Mouse (Mus musculus) forebrain, postnatal 0 days (tissue): Measurements from ENCODE around the gene Sun1. TPM values are rescaled to one million over a fixed set of nuclear protein-coding genes. Genes with fewer than 3 reads are reported as not detected.

ENCODE experiments used
- ATAC-seq: fragments of 200-750 bp; cut with Nextera tagmentation; 2 replicates; pipeline ENCODE4 v1.8.0; 2017; ENCODE audit warnings: mild to moderate bottlenecking, moderate library complexity
- DNase-seq: peaks from one replicate; pipeline ENCODE4 v3.0.0-alpha.2; 2015
- H3K27ac ChIP-seq: fragments of 300-500 bp; sonication (generic); 2 replicates; pipeline ENCODE4 v1.5.1; 2014; ENCODE audit warnings: low read depth, mild to moderate bottlenecking, antibody characterized with exemption, low read length, moderate library complexity, mixed read lengths
- H3K27me3 ChIP-seq: fragments of 300-500 bp; sonication (generic); 2 replicates; pipeline ENCODE4 v1.6.1; 2014; ENCODE audit warnings: mild to moderate bottlenecking, low read length, mixed read lengths; ENCODE audit not compliant: insufficient read depth
- H3K36me3 ChIP-seq: fragments of 300-500 bp; sonication (generic); 2 replicates; pipeline ENCODE4 v1.6.1; 2014; ENCODE audit warnings: mild to moderate bottlenecking, moderate library complexity; ENCODE audit not compliant: insufficient read depth
- H3K4me1 ChIP-seq: fragments of 300-500 bp; sonication (generic); 2 replicates; pipeline ENCODE4 v1.6.1; 2014; ENCODE audit warnings: antibody characterized with exemption; ENCODE audit not compliant: insufficient read depth
- H3K4me2 ChIP-seq: fragments of 300-500 bp; sonication (generic); 2 replicates; pipeline ENCODE4 v1.6.1; 2014; ENCODE audit warnings: low read depth, mild to moderate bottlenecking, moderate library complexity
- H3K4me3 ChIP-seq: fragments of 300-500 bp; sonication (generic); 2 replicates; pipeline ENCODE4 v1.5.1; 2014; ENCODE audit warnings: low read depth, low read length, mixed read lengths
- H3K9ac ChIP-seq: fragments of 300-500 bp; sonication (generic); 2 replicates; pipeline ENCODE4 v1.6.1; 2014; ENCODE audit warnings: mild to moderate bottlenecking
- H3K9me3 ChIP-seq: fragments of 300-500 bp; sonication (generic); 2 replicates; pipeline ENCODE4 v1.6.1; 2016; ENCODE audit warnings: low read length
- CTCF ChIP-seq: sonication (generic); IDR thresholded peaks from 2 replicates; pipeline ENCODE4 v1.5.1; 2016; ENCODE audit warnings: antibody characterized with exemption, control low read depth, low read depth
- WGBS: fragments of 180-500 bp; shearing (Covaris S2); extraction: QIAGEN DNeasy Blood & Tissue Kit; methylation state at CpG from one replicate; pipeline ENCODE4 v1.1.7; 2014; 5-methylcytosine and 5-hydroxymethylcytosine counted together
- polyA plus RNA-seq: library from polyadenylated mRNA; unstranded; fragments of >200 nt; fragmentation: Nextera tagmentation; extraction: Ambion mirVana; gene quantifications from 2 replicates; pipeline ENCODE4 v1.2.1, GENCODE M21; 2015
- total RNA-seq: library from RNA; depleted of rRNA; stranded (reverse); fragments of >200 nt; gene quantifications from 2 replicates; pipeline ENCODE4 v1.2.3, GENCODE M21; 2014

The Sun1 gene
- total and polyA plus RNA-seq, 2 experiments from 2014 or later = 34.5 to 84.8 TPM

DNA sequence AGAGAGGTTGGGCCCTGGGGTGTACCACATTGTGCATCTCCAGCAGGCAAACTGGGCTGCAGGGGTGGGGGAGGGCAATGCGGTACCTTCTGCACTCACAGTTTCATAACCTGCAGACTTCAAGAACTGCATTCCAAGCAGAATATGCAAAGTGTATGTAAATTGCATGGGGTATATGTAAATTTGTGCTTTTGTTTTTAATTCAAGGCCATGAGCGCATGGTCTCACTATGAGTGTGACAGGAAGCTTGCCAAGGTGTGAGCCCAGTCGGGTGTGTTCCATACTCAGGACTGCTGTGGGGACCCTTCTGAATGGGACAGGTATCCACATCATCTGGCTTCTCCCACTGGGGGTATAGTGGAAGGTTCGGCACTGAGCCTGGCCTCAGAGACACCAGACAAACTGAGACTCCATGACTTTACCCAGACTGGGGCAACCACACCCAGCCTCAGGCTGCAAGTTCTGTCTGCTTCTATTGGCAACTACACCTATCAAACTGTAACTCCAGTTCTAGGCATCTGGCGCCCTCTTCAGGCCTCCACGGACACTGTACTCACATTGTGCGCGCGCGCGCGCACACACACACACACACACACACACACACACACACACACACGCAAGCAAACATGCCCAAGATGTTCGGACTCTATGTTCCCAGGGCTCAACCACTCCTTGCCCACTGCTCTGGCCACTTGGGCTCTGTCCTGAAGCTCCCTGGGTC, 83.2 kb downstream of the Sun1 start:
- Histone ChIP-seq H3K27ac (no peak overlapping the region), H3K4me2 (no peak overlapping the region), H3K9me3 (no peaks in the 10 kb centered on the region), H3K9ac (no peak overlapping the region), H3K27me3 (no peaks in the 10 kb centered on the region), H3K4me1 (no peaks in the 10 kb centered on the region), H3K4me3 (no peak overlapping the region), H3K36me3 (peaks cover 26% of the 10 kb centered on the region; the same call in 1 of the 2 replicates)
- 90% methylated on average over 14 of the region's 14 CpGs for WGBS
- DNase-seq (no peak), ATAC-seq (no peak)
- TF ChIP-seq CTCF = no peak

DNA sequence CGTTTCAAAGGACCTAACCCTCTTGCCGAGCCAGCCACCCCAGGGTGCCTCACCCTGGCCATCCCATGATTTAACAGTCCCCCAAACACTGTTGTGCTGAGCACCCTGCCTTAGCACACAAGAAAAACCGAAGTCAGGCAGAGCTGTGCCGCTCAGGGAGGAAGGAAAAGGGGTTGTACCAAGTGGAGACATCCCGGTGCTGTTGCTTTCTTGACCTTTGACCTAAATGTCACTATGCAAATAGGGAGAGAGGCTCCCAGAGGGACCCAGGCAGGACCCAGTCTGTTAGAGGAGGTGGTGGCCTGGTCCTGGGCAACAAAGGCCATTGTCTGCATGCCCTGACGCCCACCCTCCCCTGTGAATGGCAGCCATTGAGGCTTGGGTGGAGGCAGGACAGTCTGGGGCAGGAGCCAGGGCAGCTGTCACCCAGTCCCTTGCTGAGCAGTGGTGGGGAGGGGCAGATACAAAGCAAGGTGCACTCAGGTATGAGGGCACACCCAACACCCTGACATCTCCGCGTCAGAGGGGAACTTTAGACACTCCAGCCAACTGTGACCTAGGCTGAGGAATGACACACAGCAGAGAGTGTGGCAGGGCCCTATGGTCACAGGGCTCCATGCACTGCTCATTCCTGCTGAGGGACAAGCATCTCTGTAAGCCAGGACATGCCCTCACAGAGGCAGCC, 85.1 kb downstream of the Sun1 start:
- 54% methylated on average over 8 of the region's 8 CpGs for WGBS
- Histone ChIP-seq H3K4me2 (no peak overlapping the region), H3K36me3 (peaks cover 14% of the 10 kb centered on the region; the same call in 1 of the 2 replicates), H3K27ac (no peak overlapping the region), H3K4me1 (no peaks in the 10 kb centered on the region), H3K27me3 (no peaks in the 10 kb centered on the region), H3K9ac (no peak overlapping the region), H3K4me3 (no peak overlapping the region), H3K9me3 (no peaks in the 10 kb centered on the region)
- DNase-seq (no peak), ATAC-seq (no peak)
- TF ChIP-seq CTCF = no peak

DNA sequence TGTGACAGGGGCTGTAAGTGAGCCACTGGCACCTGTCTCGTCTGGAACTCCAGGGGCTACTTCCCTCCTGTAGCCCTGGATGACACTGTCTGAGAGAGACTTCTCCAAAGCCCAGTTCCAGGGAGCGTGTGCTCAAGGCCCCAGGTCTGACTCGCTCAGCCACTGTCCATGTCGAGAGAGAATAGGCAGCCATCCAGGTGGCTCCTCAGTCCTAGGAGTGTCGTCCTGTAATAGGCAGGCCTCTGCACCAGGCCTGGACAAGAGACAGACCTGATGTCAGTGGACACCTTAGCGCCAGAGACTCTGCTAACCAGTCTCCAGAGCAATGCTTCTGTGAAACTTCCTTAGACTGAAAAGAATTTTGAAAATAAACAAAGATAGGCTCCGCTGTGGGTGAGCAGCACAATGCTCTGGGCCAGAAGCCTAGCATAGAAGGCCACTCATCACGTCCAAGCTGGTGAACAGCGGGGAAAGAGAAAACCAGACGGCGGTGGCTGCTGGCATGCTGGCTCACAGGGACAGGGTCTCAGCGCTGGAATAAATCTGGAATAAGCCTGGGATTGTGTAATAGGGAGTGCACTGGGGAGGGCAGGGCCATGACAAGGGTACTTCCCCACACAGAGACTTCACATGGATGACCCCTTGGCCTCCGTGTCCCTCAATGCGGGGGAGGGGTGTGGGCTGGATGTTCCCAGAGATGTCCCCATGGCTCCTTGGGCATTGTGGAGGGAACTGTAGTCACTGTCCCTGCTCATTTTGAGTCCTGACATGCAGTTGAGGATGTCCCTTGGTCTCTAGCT, 85.9 kb downstream of the Sun1 start:
- peaks cover 9% of the 10 kb centered on the region; the same call in 1 of the 2 replicates for H3K36me3 ChIP-seq
- no peak overlapping the region for H3K27ac ChIP-seq
- no peak overlapping the region for H3K9ac ChIP-seq
- no peaks in the 10 kb centered on the region for H3K4me1 ChIP-seq
- no peak overlapping the region for H3K4me2 ChIP-seq
- DNase-seq = no peak
- H3K27me3 ChIP-seq = no peaks in the 10 kb centered on the region
- no peak for ATAC-seq
- TF ChIP-seq CTCF = no peak
- no peaks in the 10 kb centered on the region for H3K9me3 ChIP-seq
- H3K4me3 ChIP-seq = no peak overlapping the region
- 70% methylated on average over 14 of the region's 14 CpGs for WGBS

- no peak overlapping the region for H3K4me3 ChIP-seq
- no peak overlapping the region for H3K4me2 ChIP-seq
- H3K9ac ChIP-seq = no peak overlapping the region
- ATAC-seq = no peak
- WGBS = 90% methylated on average over 5 of the region's 5 CpGs
- H3K27me3 ChIP-seq = no peaks in the 10 kb centered on the region
- H3K36me3 ChIP-seq = peaks cover 9% of the 10 kb centered on the region
- no peak for TF ChIP-seq CTCF
- H3K27ac ChIP-seq = no peak overlapping the region
- no peaks in the 10 kb centered on the region for H3K4me1 ChIP-seq
- DNase-seq = no peak
- H3K9me3 ChIP-seq = no peaks in the 10 kb centered on the region
These were observed 86.7 kb downstream of the Sun1 start for GRCm38 (mm10) chr5:139287099-139287498.

GRCm38 (mm10) chr5:139287787-139288186, 87.3 kb downstream of the Sun1 start:
- Histone ChIP-seq H3K9ac (no peak overlapping the region), H3K4me2 (no peak overlapping the region), H3K4me3 (no peak overlapping the region), H3K27me3 (no peaks in the 10 kb centered on the region), H3K9me3 (no peaks in the 10 kb centered on the region), H3K4me1 (no peaks in the 10 kb centered on the region), H3K27ac (no peak overlapping the region), H3K36me3 (peaks cover 12% of the 10 kb centered on the region)
- no peak for TF ChIP-seq CTCF
- no peak for DNase-seq
- 91% methylated on average over 4 of the region's 4 CpGs for WGBS
- ATAC-seq = no peak

GRCm38 (mm10) chr5:139288591-139288990, 88.2 kb downstream of the Sun1 start:
- H3K9ac ChIP-seq = no peak overlapping the region
- ATAC-seq (no peak), DNase-seq (no peak)
- H3K4me1 ChIP-seq = no peaks in the 10 kb centered on the region
- TF ChIP-seq CTCF = no peak
- no peak overlapping the region for H3K4me2 ChIP-seq
- no peak overlapping the region for H3K4me3 ChIP-seq
- H3K36me3 ChIP-seq = peaks cover 12% of the 10 kb centered on the region
- 71% methylated on average over 4 of the region's 4 CpGs for WGBS
- H3K27ac ChIP-seq = no peak overlapping the region
- H3K9me3 ChIP-seq = no peaks in the 10 kb centered on the region
- H3K27me3 ChIP-seq = no peaks in the 10 kb centered on the region
